Mouse (Mus musculus) embryo, embryonic 11 days (tissue): Measurements from ENCODE around the gene Klf9.
"Not testable (repeated sequence)": the region's sequence is repeated elsewhere in the genome, so short reads cannot be mapped to it uniquely, and the experiment has no call there.

Experiments used
- DNase-seq: peaks from one replicate; pipeline ENCODE4 v3.0.0-alpha.2; 2015

Gene Klf9

DNA sequence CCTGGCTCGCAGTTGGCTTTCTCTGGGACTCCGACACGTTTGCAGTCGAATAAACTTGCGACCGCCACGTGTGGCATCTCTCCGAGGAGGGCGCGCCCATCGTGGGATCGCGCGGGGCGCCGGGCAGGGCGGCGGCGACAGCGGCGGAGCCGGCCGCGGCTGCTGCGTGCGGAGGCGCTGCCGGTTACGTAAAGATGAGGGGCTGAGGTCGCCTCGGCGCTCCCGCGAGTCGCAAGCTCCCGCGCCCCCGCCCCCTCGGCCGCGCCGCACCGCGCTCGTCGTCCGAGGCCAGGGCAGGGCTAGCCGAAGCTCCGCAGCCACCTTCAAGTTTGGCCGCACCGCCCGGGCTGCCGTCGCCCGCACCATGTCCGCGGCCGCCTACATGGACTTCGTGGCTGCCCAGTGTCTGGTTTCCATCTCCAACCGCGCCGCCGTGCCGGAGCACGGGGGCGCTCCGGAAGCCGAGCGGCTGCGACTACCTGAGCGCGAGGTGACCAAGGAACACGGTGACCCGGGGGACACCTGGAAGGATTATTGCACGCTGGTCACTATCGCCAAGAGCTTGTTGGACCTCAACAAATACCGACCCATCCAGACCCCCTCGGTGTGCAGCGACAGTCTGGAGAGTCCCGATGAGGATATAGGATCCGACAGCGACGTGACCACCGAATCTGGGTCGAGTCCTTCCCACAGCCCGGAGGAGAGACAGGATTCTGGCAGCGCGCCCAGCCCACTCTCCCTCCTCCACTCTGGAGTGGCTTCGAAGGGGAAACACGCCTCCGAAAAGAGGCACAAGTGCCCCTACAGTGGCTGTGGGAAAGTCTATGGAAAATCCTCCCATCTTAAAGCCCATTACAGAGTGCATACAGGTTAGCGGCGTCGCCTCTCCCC lies 610 bp downstream of the Klf9 start:
- DNase-seq, result peak; percentile 53

DNA sequence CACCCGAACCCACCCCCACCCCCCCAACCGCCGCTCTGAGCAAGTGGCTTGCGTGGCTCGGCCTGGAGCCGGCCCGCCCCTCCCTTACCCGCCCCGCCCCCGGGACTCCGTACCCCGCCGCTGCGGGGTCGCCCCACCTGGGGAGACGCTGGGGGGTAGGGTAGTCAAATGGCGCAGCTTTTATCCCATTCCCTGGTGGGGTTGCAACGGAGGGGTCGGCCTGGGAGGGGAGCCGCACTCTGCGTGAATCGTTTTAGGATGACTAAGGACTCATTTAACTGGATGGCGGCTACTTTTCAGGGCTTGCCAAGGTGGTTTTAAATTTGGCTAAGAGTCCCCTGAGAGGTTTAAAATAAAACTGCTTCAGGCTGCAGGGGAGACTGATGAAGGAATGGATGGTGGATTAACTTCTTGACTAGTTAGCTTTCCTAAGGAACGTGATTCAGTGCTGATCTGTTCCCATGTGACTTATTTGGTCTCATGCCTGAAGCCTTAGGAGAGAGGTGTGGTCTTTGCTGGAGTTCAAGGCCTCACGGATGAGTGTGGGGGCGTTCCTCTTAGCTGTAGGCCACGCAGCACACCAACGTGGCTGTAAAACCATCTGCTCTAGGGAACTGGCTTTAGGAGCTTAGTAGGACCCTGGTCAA lies 1.5 kb downstream of the Klf9 start:
- DNase-seq, result peak; percentile 36

DNA sequence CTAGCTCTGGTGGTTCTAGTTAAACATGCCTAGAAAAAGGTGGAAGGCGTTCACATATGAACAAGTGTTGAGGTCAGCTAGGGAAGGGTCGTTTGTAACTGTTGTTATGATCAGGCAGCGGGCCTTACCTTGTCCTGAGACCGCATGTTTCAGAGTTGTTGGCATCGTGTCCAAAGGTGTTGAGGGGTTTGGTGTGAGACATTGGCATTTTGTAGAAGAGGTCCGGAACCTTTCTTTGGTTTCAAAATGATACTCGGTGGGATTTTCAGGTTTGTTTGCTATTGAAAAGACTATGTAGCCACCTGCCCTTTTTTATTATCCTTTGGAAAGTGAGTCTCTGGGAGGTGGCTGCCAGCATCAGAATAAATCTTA lies 2.0 kb downstream of the Klf9 start:
- no peak for DNase-seq

DNA sequence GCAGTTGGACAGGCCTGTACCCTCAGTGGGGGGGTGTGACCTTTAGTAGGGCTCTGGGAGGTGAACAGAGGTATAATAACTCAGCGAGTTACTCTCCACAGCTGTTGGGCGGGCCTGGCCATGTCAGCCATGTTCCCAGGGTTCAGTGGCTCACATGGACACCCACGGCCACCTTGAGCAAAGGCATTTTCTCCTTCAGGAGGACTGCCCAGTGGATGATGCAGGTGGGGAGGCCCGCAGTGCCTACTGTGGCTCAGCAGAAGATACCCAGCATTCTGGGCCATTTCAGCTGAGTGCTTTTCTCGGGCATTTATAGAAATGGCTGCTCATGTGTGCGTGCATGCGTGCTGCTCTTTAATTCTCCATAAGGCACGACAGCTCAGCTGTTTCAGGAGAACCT lies 2.5 kb downstream of the Klf9 start:
- no peak for DNase-seq

DNA sequence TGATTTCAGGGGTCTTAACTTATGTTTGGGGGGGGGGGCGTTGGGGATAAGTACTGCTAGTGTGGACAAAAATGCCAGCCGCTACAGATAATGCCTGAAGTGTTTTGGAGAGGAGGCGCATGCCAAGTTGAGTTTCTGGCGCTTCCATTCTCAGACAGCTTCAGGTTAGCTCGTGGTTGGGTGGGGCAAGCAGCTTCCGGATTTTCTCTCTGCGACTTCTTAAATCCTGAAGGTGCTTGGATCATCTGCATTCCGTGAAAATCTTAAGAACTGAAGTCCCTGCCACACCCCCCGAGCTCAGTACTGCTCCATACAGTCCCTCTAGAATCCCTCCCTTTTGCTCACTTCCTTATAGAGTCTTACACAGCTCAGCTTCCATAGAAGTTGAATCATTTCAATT lies 3.0 kb downstream of the Klf9 start:
- no peak for DNase-seq

DNA sequence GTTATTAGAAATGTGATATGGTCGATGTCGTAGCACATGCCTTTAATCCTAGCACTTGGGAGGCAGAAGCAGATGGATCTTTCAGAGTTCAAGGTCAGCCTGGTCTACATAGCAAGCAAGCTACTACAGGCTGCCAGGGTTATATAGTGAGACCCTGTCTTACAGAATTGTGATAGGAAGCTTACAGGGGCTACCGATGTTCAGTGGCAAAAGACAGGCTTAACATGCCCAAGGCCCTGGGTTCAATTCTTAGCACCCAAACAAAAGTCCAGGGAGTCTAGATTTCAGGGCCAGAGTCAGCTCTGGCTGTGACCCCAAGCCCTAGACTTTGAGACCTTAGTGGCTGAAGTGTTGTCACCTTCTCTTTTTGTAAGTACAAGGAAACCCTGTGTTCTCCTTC lies 4.1 kb downstream of the Klf9 start:
- no peak for DNase-seq

DNA sequence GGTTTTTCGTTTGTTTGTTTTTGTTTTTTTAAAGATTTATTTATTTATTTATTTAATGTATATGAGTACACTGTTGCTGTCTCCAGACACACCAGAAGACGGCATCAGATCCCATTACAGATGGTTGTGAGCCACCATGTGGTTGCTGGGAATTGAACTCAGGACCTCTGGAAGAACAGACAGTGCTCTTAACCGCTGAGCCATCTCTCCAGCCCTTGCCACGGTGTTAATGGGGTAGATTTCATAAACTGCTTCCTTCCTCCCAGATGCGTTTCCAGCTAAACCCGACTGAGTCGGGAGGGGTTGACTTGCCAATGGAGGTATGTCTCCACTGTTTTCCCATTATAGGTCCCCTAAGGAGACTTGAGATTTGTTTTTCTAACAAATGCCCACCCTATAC lies 4.5 kb downstream of the Klf9 start:
- not testable (repeated sequence) for DNase-seq

DNA sequence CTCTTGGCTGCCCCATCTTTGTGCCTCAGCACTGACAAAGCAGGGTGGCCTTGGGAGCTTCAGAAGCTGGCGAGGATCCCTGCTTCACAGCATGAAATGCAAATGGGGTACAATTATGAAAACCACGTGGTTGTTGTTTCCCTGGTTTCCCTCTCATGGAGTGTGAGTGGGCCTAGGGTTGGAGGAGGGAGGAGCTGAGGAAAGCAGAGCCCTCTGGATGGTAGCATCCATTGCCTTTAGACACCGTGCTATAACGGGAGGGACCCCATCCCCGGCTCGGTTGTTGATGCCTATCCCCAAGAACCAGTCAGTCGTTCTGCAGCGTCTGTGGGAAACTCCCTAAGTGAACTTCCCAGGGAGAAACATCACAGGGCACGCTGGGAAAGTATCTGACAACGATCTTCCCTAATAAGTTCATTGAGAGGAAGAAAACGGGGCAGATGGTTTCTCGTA lies 5.4 kb downstream of the Klf9 start:
- no peak for DNase-seq

DNA sequence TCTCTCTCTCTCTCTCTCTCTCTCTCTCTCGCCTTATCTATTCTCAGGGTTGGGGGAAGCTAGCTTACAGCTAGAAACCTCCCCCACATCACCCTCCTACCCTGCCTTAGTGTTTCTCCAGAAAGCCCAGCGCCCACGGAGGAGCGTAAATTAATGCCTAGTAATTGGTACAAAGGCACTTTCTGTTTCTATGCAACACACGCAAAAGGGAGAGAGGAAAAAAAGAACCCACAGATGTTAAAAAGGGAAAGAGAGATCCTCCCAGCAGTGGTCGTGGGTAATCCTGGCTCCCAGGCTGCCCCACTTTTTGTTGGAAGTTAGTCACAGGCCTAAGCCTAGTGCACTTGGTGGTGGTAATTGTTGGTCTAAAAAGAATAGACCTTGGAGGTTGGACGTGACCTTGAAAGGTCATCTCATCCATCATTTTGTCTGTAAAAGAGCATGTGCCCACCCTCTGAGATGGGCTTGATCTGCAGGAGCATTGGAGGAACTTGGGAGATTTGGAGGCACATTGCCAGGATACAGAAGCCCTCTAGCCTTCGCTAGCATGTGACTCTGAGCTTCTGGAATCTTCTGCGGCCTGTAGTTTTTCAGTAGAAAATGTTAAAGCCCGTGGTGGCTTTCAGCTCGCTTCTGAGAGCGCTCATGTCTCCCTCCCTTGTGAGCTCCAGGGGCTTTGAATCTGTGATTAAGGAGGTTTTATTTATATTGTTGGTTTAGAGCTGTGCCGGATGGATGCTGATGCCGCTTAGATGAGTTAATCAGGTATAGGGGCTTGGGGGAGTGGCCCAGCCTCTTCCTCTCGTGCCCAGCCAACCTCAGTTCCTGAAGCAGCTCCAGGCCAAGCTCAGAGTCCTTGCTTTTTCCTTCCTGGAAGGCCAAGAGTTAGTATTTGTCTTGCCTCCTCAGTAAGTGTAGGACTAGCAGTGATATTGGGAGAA lies 6.3 kb downstream of the Klf9 start:
- DNase-seq, result no peak

DNA sequence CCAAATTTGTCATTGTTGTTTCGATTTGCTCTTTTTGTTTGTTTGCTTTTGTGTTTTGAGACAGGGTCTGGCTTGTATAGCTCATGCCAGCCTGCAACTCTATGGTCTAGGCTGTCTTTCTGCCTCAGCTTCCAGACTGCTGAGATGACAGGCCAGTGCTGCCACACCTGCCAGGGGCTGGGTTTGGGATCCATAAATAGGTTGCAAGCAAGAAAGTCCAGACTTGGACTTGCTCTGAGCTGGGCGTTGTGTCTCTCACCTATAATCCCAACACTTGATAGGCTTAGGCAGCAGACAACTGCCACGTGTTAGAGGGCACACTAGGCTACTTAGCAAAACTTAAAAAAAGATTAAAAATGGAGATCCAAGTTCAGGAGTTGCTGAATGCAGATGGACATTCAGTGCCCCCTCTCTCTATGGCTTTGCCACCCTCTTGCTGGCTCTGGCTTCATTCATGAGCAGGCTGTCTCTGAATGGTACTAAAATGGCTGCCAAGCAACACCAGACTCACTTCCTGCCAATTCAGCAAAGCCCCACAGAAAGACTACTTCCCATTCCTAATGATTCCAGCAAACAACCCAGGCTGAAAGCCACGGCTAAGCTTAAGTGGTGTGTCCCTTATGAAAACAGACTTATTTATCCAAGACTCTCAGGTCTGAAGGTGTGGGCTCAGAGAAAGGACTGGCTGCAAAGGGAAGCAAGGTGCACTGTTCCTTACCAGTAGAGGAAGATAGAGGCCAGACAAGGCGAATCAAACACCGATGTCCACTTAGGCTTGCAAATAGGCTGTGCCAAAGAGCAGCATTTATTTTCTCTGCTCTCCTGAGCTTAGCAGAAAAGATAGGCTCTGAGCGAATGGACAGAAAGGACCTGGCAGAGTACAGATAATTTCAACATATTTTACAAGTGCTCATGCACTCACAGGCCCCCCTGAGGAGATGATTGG lies 8.7 kb downstream of the Klf9 start:
- no peak for DNase-seq

DNA sequence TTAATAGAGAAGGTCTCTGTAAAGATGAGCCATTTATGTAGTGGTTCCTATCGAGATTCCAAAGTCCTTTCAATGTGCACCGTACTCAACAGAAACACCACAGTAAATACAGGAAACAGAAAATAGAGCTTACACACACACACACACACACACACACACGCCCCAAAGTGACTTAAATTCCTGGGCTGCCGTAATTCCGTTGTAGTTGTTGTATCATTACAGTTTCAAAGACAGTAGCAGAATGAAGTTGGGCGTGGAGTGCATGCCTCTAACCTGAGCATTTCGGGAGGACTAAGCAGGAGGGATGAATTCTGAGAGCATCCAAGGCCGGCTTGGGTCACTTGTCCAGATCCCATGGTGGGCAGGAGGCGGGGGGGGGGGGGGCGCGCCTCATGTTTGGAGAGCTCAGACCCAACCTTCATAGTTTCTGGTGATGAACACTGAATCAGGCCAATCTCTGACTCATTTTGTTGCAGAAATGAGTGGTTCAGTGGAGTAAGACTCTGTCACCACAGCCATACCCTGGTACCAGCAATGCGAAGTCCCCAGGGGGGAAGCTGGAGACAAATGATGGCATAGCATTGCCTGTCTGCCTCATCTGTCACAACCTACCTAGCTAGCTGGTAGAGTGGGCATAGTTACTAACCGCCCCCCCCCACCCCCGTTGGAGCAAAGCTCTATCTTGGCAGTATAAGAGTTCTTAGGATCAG lies 9.7 kb downstream of the Klf9 start:
- DNase-seq, result no peak

DNA sequence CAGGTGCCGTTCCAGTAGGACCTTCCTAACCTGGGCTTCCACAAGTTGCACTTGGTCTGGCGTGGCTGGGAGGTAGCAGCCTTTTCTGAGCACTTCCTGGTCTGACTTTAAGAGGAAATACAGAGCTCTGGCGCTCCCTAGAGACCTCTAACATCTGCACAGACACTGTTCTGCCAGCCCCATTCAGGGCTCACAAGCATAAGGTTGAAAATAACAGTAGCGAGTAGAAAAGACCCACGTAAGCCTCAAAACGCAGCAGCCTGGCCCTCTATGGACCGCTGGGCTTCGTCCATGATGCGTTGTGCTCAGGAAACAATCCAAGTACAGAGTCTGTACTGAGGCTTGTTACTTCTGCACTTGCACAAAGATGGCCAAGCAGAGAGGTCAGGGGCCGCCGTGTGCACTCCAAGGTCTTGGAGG lies 10.6 kb downstream of the Klf9 start:
- DNase-seq, result peak; percentile 60

DNA sequence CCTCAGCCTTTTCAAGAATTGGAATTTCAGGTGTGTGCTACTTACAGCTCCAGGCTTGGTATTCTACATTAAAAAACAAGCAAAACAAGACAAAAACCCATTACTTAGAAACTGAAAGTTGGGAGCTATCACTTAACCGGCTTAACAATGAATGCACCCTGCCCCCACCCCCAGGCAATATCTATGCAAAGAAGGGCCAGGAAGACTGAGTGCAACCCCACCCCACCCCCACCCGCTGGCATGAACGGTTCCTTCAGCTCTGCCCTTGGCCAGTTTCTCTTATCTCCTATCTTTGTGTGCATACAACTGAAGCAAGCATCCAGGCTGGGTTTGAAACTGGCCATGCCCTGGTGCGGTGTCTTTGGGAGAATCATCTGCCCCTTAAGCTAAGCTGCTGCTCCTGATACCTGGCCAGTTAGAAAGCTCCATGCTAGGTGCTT lies 11.2 kb downstream of the Klf9 start:
- no peak for DNase-seq

DNA sequence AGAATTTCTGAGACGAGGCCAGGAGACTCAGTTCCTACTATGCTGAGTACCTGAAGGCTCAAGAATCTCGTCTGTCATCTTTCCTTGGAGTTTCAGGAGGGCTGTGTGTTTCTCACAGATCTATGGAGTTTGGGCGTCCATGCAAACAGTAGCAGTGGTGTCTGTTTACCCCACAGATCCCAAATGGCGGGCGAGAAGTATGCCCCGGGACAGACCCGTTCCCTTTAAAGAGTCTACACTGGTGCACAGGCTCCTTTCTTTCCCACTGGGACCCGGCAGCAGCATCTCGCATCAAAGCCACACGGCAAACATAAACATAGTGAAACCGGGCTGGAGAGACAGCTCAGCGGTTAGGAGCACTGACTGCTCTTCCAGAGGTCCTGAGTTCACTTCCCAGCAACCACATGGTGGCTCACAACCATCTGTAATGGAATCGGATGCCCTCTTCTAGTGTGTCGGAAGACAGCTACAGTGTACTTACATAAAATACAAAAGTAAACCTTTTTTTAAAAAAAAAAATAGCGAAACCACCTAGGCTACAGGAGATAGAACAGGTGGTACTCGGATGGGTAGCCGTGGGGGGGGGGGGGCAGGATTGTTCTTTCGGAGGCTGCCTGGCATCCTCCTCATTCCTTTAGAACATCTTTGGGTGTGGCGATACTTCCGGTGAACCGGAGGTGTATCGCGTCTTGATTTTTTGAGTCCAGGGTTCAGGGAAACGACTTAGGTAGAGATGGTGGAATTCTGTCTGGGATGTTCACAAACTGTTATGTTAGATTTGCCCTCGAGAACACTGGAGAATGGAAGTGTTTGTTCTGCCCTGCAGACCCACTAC lies 12.0 kb downstream of the Klf9 start:
- DNase-seq, result no peak

DNA sequence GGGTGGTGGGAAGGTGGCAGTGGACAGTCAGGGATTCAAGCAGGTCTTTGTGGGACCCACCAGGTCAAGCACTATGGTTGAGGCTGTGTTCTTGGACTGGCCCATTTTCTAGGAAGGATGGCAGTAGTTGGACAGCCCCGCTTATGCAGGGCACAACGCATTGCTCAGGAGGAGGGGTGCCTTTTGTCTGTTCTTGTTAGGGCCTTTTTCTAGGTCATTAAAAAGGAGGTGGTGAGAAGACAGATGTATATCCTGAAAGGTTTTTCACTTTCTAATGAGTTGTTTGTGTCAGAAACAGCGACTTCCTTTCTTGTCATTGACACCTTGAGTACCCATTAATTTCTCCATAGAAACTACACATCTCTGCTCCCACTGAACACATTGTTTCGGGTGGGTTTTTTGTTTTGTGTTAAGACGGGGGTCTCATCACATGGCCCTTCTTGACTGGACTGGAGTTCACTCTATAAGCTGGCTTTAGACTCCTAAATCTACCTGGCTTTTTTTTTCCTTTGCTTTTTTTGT lies 12.6 kb downstream of the Klf9 start:
- DNase-seq, result no peak

DNA sequence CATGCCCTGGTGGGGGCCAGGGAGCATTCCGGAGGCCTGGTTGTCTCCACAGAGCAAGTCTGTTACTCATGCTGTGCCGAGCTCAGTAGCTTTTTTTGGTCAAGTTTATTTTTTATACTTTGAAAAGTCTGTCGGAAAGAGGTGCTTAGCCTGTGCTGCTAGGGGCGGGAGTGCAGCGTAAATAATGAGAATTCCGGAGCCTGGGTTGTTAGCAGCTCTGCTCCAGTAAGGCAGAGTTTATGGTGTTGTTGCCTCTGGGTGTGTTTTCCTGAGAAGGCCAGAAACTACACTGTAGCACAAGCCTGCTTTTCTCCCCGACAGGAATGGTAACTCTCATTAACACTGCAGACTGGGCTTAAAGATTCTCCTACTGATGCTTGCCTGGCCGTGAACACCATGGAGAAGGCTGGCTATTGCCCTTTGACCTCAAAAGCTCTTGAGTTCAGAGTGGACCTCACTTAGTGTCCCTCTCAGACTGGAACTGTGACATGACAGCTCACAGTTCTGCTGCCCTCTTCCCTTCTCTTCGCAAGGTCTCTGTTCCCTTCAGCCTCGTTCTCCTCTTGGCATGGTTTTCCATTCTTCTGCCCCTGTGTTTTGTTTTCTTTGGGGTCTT lies 18.9 kb downstream of the Klf9 start:
- DNase-seq, result no peak

DNA sequence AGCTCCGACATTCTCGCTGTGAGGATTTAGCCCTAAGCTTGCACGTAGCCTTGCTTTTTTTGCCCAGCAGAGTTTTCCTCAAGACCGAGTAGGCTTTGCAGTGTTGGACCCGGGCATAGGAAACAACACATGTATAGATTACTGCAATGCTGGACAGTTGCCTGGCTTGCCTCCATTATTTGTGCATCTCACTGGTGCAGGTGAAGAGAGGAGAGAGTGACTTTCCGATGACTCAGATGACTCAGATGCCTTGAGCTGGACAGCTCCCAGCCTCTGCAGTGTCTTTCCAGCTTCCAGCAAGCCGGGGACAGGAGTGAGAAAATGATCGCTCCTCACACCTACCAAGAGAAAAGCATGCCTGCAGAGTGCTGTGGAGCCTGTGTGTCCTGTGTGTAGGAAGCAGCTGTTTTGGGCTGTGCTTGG lies 21.4 kb downstream of the Klf9 start:
- DNase-seq, result peak; percentile 44

DNA sequence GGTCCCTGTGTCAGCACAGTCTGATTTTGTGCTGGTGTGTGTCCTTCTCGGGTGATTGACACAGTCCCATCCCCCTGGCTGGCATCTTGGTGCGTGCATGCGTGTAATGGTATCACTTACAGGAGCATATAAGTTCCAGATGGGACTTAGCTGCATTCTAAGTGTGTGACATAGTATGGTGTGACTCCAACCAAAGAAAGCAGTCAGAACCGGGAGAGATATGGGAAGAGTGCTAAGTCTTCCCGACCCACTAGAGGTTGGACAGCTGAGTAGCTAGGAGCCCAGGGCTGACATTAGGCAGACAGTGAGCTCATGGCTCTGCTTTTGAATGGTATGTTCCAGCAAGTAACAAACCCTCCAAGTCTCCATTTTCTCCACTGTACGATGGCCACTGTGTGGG lies 21.9 kb downstream of the Klf9 start:
- DNase-seq, result no peak

DNA sequence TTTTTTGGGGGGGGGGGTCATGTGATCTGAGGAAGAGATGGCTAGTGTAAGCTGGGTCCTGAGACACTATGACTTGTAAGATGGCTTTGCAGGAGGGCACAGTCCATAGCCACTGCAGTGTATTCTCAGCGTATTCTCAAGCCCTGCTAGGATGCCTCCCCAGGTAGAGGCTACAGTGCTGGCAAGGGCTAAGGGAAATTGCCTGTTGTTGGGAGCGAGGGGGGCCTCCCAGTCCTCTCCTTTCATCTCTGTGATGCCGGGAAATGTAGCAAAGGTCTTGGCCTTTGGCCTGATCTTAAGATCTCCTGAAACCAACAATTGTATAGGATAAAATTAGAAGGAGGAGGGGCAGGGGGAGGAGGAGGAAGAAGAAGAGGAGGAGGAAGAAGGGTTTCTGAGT lies 22.3 kb downstream of the Klf9 start:
- no peak for DNase-seq
